Mouse (Mus musculus) cerebellum, postnatal 36 days (tissue): ENCODE results near the gene Ptk7.

Experiments
- DNase-seq, 2 experiments: peaks; one replicate each; pipeline ENCODE4 v3.0.0; 2021 to 2022; ENCODE audit warnings: mixed read lengths in 2 of 2

Gene Ptk7

GRCm38 (mm10) chr17:46644152-46644805 lies 15.0 kb upstream of the Ptk7 start:
- DNase-seq = no peak

GRCm38 (mm10) chr17:46642060-46642459 lies 12.8 kb upstream of the Ptk7 start:
- DNase-seq = no peak

GRCm38 (mm10) chr17:46639929-46640328 lies 10.6 kb upstream of the Ptk7 start:
- DNase-seq = no peak

GRCm38 (mm10) chr17:46636831-46637523 lies 7.7 kb upstream of the Ptk7 start:
- DNase-seq = peak; percentile 63 to 78

- no peak for DNase-seq
Observed at GRCm38 (mm10) chr17:46629685-46630441, 559 bp upstream of the Ptk7 start.

GRCm38 (mm10) chr17:46628471-46628790 lies 873 bp downstream of the Ptk7 start:
- peak; percentile 51 to 54 for DNase-seq

GRCm38 (mm10) chr17:46627409-46627808 lies 1.9 kb downstream of the Ptk7 start:
- DNase-seq = no peak

GRCm38 (mm10) chr17:46624598-46624997 lies 4.7 kb downstream of the Ptk7 start:
- DNase-seq = no peak

- no peak for DNase-seq
Observed at GRCm38 (mm10) chr17:46623819-46624557, 5.3 kb downstream of the Ptk7 start.

GRCm38 (mm10) chr17:46622269-46622668 lies 7.0 kb downstream of the Ptk7 start:
- DNase-seq = no peak

GRCm38 (mm10) chr17:46621324-46621723 lies 8.0 kb downstream of the Ptk7 start:
- peak; percentile 55 to 64 for DNase-seq

GRCm38 (mm10) chr17:46619683-46620357 lies 9.5 kb downstream of the Ptk7 start:
- DNase-seq = no peak

- no peak for DNase-seq
Observed at GRCm38 (mm10) chr17:46618769-46619682, 10.3 kb downstream of the Ptk7 start.

GRCm38 (mm10) chr17:46618394-46618768 lies 10.9 kb downstream of the Ptk7 start:
- DNase-seq = no peak

GRCm38 (mm10) chr17:46617799-46618198 lies 11.5 kb downstream of the Ptk7 start:
- DNase-seq = no peak

- no peak for DNase-seq
Observed at GRCm38 (mm10) chr17:46613229-46613628, 16.1 kb downstream of the Ptk7 start.

GRCm38 (mm10) chr17:46612820-46613219 lies 16.5 kb downstream of the Ptk7 start:
- no peak for DNase-seq

GRCm38 (mm10) chr17:46612189-46612588 lies 17.1 kb downstream of the Ptk7 start:
- DNase-seq = no peak

- DNase-seq = no peak
Observed at GRCm38 (mm10) chr17:46611316-46611715, 18.0 kb downstream of the Ptk7 start.

- no peak for DNase-seq
Observed at GRCm38 (mm10) chr17:46609721-46610514, 19.4 kb downstream of the Ptk7 start.

- no peak for DNase-seq
Observed at GRCm38 (mm10) chr17:46605987-46606386, 23.3 kb downstream of the Ptk7 start.
